Mouse (Mus musculus): ENCODE measurements around the gene Sod2.
"Not testable (repeated sequence)": the region's sequence is repeated elsewhere in the genome, so short reads cannot be mapped to it uniquely, and the experiment has no call there.

Gene Sod2

GRCm38 (mm10) chr17:13006546-13006945 lies at the start of gene Sod2:
TSS of gene Sod2 (plus strand) at chr17:13006846.
- DNase-seq (ENCODE audit: low read depth in 1 of 2, low spot score in 2 of 2), result not testable (repeated sequence)

DNA sequence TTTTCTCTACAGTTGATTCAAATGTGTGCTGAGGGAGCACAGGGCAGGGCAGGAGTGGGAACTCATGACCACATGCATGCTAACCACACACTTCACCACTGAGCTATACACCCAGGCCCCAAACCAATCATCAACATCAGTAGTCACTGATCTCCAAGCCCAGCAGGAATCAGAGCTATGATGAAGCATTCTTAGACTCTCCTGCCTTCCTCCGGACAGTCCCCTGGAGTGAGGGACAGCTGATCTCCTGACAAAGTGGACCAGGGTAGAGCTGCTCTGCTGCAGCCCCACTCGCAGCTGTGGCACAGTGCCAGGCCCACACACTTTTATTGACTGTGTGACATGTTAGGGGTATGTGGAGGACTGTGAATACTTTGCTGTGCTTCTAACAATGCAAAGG lies 47.3 kb upstream of the Sod2 start:
- DNase-seq (ENCODE audit: low read depth in 1 of 2, low spot score in 2 of 2), result not testable (repeated sequence)

GRCm38 (mm10) chr17:12960331-12960873 lies 46.2 kb upstream of the Sod2 start, which contains the start of gene Acat2:
TSS of gene Acat2 (minus strand) at chr17:12960747.
- DNase-seq (ENCODE audit: low read depth in 1 of 2, low spot score in 2 of 2), result peak; percentile 89 to 94

DNA sequence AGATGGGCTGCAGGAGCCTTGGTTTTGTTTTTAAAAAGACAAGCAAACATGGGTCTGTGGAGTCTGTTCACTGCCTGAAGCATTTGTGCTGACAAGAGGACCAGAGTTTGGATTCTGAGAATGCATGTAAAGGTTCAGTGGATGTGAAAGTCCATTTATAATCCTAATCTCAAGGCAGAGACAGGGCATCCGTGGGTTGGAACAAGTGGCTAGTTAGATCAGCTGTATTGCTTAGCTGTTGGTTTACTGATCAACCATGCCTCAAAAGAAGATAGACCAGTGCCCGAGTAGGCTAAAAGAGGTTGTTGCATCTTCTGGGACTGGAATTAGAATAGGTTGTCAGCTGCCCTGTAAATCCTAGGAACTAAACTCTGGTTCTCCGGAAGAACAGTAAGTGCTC lies 43.2 kb upstream of the Sod2 start:
- DNase-seq (ENCODE audit: low read depth in 1 of 2, low spot score in 2 of 2), result no peak

DNA sequence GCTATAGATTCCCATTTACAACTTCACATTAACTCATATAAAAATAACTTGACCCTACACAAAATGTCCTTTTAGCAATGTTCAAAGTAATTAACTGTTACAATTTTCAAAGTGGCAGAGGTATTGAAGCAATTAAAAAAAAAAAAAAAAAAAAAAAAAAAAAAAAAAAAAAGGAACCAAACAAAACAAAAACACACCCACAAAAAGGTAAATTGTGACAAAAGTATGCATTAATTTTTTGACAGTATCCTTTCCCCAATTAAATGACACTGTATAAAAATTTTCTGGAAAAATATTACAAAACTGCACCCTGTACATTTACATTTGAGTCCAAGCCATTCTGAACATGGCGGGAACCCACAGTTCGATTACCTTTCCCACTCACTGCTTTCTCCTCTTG lies 39.5 kb upstream of the Sod2 start:
- no peak for DNase-seq (ENCODE audit: low read depth in 1 of 2, low spot score in 2 of 2)

GRCm38 (mm10) chr17:12973851-12974250 lies 32.8 kb upstream of the Sod2 start:
- no peak for DNase-seq (ENCODE audit: low read depth in 1 of 2, low spot score in 2 of 2)

GRCm38 (mm10) chr17:12978546-12978945 lies 28.1 kb upstream of the Sod2 start:
- DNase-seq (ENCODE audit: low read depth in 1 of 2, low spot score in 2 of 2), result no peak

DNA sequence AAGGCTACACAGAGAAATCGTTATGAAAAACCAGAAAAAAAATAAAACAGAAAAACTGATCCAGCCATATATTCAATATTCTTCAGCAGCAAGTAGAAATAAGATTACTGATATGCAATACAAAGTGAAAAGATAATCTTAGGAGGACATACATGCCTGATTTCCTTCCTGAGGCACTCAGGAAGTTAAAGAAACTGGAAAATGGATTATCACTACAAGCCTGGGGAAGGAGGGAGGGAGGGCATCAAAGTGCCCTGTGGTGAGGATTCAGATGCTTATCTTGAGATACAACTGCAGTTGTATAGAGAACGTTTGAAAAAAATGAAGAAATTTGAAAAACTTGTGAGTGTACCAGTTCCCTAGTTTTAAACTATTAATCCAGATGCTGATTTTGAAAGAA lies 22.7 kb upstream of the Sod2 start:
- no peak for DNase-seq (ENCODE audit: low read depth in 1 of 2, low spot score in 2 of 2)

DNA sequence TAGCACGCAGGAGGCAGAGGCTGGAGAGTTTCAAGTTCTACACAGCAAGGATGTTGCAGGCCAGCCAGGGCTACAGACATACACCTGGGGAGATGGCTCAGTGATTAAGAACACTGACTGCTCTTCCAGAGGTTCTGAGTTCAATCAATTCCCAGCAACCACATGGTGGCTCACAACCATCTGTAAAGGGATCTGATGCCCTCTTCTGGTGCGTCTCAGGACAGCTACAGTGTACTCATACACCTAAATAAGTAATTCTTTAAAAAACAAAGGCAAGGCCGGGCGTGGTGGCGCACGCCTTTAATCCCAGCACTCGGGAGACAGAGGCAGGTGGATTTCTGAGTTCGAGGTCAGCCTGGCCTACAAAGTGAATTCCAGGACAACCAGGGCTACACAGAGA lies 18.6 kb upstream of the Sod2 start:
- DNase-seq (ENCODE audit: low read depth in 1 of 2, low spot score in 2 of 2), result not testable (repeated sequence)

DNA sequence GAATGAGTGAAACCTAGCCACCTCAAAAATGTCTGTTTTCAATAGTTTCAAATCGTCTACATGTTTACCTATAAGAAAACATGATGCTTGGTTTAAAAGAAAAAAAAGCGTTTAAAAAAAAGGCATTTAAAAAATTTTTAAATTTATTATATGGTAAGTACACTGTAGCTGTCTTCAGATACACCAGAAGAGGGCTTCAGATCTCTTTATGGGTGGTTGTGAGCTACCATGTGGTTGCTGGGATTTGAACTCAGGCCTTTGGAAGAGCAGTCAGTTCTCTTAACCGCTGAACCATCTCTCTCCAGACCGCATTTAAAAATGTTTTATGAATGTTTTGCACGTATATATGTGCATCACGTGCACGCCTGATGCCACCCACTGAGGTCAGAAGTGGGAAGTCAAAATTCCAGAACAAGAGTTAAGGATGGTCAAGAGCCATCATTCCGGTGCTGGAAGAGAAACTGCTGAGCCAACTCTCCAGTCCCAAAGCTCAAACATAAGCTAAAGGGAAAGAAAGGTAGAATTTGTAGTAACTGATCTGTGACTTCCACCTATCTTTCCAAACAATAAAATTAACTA lies 16.0 kb upstream of the Sod2 start:
- DNase-seq (ENCODE audit: low read depth in 1 of 2, low spot score in 2 of 2), result no peak

DNA sequence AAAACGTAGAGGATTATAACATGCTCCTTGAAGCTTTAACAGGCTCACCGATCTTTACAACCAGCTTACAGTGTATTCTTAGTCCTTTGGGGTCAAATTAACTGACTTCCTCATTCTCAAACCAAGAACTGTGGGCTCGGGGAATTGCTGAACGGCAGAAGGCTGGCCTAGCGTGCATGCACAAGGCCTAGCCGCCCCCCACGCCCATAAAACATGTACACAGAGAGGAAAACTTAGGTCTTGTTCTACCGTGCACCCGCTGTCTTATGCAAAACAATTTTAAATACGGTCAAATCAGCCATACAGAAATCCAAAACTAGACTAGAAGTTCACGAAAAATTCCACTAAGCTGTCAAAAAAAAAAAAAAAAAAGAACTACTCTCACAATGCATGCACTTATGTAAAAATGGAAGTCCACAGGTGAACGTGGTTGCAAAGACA lies 15.4 kb upstream of the Sod2 start:
- DNase-seq (ENCODE audit: low read depth in 1 of 2, low spot score in 2 of 2), result peak in 1 of 2 experiments; percentile 15

GRCm38 (mm10) chr17:12991635-12992358 lies 14.8 kb upstream of the Sod2 start:
- DNase-seq (ENCODE audit: low read depth in 1 of 2, low spot score in 2 of 2), result peak; percentile 58 to 86

- peak; percentile 74 to 86 for DNase-seq (ENCODE audit: low read depth in 1 of 2, low spot score in 2 of 2)
These were observed 14.1 kb upstream of the Sod2 start for GRCm38 (mm10) chr17:12992470-12992991.

- DNase-seq (ENCODE audit: low read depth in 1 of 2, low spot score in 2 of 2), result no peak
These were observed 12.6 kb upstream of the Sod2 start, which contains the start of gene Wtap for GRCm38 (mm10) chr17:12994069-12994468. TSS of gene Wtap (minus strand) at chr17:12994169.

DNA sequence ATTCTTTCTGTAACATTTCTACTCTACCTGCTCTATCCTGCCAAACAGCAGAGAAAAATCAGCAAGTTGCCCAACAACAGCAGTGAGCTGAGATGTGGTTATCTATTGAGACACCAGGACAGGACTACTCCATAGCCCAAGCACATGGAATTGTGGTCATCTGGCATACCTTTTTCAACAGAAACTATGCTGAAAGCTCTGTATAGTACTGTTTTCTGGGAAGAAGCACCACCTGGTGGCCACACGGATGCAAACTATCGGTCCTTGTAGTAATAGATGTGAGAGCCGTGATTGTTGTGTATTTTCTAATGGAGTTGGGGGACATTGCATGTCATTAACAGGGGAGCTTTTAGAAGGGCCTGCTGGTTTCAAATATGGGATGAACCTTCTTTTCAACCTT lies 10.3 kb upstream of the Sod2 start:
- DNase-seq (ENCODE audit: low read depth in 1 of 2, low spot score in 2 of 2), result no peak

DNA sequence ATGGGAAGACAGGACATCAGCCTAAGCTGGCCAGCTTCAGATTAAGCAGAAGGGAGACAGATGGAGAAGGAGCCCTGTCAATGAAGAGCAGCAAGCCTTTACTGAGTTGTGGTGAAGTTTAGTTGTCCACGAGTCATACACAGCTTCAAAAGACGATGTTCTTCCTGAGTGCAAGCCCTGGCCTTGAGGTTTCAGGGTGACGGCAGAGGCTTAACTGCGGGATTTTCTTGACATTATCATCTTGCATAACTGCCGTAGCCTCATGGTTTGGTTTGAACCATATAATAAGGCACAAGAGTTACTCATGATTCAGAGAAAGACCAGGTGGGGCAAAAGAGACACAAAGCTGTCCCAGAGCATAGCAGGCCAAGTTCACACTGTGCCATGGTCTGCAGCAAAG lies 8.8 kb upstream of the Sod2 start:
- no peak for DNase-seq (ENCODE audit: low read depth in 1 of 2, low spot score in 2 of 2)

DNA sequence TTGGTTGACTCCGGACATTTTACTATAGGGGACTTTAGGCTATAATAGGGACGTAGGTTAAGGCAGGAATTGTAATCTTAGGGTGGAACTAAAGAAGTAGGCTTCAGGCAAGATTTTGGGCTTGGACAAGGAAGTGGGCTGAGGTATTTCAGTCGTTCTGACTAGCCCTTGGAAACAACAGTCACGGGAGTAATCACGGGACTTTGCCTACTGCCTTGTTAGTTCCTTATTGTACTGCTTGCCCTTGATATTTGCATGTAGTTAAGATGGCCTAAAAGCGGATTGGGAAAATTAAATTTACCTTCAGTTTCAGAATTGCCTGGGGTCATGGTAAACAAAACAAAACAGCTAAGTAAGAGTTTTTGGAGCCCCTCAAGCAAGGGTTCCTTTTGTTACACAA lies 7.6 kb upstream of the Sod2 start:
- DNase-seq (ENCODE audit: low read depth in 1 of 2, low spot score in 2 of 2), result no peak

- not testable (repeated sequence) for DNase-seq (ENCODE audit: low read depth in 1 of 2, low spot score in 2 of 2)
These were observed 4.4 kb upstream of the Sod2 start for GRCm38 (mm10) chr17:13002243-13002642.

- not testable (repeated sequence) for DNase-seq (ENCODE audit: low read depth in 1 of 2, low spot score in 2 of 2)
These were observed 2.2 kb upstream of the Sod2 start for GRCm38 (mm10) chr17:13004436-13004835.

- DNase-seq (ENCODE audit: low read depth in 1 of 2, low spot score in 2 of 2), result no peak
These were observed 338 bp downstream of the Sod2 start for GRCm38 (mm10) chr17:13006984-13007383.

DNA sequence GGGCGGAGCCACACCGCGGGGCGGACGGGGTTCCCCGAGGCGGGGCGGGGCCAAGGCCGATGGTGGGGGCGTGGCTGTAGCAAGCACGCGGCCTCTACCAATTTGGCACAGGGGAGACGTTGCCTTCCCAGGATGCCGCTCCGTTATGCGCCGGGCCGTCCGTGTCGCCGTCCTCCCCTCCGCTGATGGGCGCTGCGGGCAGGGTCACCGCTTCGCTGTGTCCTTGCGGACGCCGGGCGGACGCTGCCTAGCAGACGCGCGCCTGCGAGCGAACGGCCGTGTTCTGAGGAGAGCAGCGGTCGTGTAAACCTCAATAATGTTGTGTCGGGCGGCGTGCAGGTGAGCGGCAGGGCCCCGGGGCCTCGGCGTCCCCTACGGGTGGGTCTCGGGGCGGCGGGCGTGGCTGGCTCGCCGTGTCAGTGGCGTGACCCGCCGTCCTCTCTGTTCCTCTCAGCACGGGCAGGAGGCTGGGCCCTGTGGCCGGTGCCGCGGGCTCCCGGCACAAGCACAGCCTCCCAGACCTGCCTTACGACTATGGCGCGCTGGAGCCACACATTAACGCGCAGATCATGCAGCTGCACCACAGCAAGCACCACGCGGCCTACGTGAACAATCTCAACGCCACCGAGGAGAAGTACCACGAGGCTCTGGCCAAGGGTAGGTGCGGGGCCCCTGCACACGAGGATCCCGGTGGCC lies 1.2 kb downstream of the Sod2 start:
- peak; percentile 94 to 98 for DNase-seq (ENCODE audit: low read depth in 1 of 2, low spot score in 2 of 2)

GRCm38 (mm10) chr17:13008528-13008927 lies 1.9 kb downstream of the Sod2 start:
- DNase-seq (ENCODE audit: low read depth in 1 of 2, low spot score in 2 of 2), result no peak
